In genomic region chr15:83032981-83033541, GRCm38 (mm10) we compare ENCODE assay signal across 9 mouse cellular contexts. TPM values are rescaled to one million over a fixed set of nuclear protein-coding genes. Genes with fewer than 3 reads are reported as not detected.
DNase-seq lines count a peak whose midpoint lies in the region; ATAC-seq lines count a peak whose summit lies in the region.
"Had no signal": no experiment of that assay in that cellular context is flagged by ENCODE, and none has a peak within 500 bp of the region (broad histone marks: within the 10 kb centered on the region; RNA-seq: fewer than 3 reads in every experiment).

TSS of gene Nfam1 (minus strand) at chr15:83033306.

- WGBS in kidney, embryonic 16.5 days, result 43% methylated on average over 17 of the region's 17 CpGs
- 44% methylated on average over 17 of the region's 17 CpGs for WGBS in embryonic facial prominence, embryonic 12.5 days
- WGBS in hindbrain, embryonic 10.5 days, result 44% methylated on average over 17 of the region's 17 CpGs
- WGBS in lung, embryonic 16.5 days, result 22% methylated on average over 17 of the region's 17 CpGs

- peak within 1 kb of the TSS; percentile 18; the same call in 1 of the 2 replicates for H3K27ac ChIP-seq in kidney, embryonic 16.5 days (ENCODE audit: low read length)
- no peak within 1 kb of the TSS for H3K27ac ChIP-seq in embryonic facial prominence, embryonic 12.5 days
- H3K27ac ChIP-seq in hindbrain, embryonic 10.5 days, result peak within 1 kb of the TSS; percentile 35; the same call in 1 of the 2 replicates
- H3K27ac ChIP-seq in lung, embryonic 16.5 days (ENCODE audit: low read length), result no peak within 1 kb of the TSS

- H3K27me3 ChIP-seq in kidney, embryonic 16.5 days (ENCODE audit: insufficient read depth, low read length), result peaks cover 15% of the 10 kb centered on the region; the same call in 1 of the 2 replicates
- H3K27me3 ChIP-seq in embryonic facial prominence, embryonic 12.5 days, result peaks cover 26% of the 10 kb centered on the region; the same call in 1 of the 2 replicates
- peaks cover 64% of the 10 kb centered on the region for H3K27me3 ChIP-seq in hindbrain, embryonic 10.5 days (ENCODE audit: insufficient read depth, poor library complexity, severe bottlenecking)
- H3K27me3 ChIP-seq in lung, embryonic 16.5 days (ENCODE audit: control insufficient read depth, insufficient read depth, low read depth, low read length), result peaks cover 9% of the 10 kb centered on the region; the same call in 1 of the 2 replicates

- H3K4me1 ChIP-seq in kidney, embryonic 16.5 days (ENCODE audit: insufficient read depth, low read length), result peaks cover 46% of the 10 kb centered on the region
- H3K4me1 ChIP-seq in embryonic facial prominence, embryonic 12.5 days, result peaks cover 47% of the 10 kb centered on the region
- H3K4me1 ChIP-seq in hindbrain, embryonic 10.5 days (replicated peaks), result peaks cover 54% of the 10 kb centered on the region
- peaks cover 36% of the 10 kb centered on the region for H3K4me1 ChIP-seq in lung, embryonic 16.5 days (replicated peaks; ENCODE audit: control insufficient read depth, insufficient read depth, low read length)

- H3K9ac ChIP-seq in kidney, embryonic 16.5 days (replicated peaks; ENCODE audit: low read length), result peak within 1 kb of the TSS; percentile 26; the same call in 1 of the 2 replicates
- no peak within 1 kb of the TSS for H3K9ac ChIP-seq in embryonic facial prominence, embryonic 12.5 days
- H3K9ac ChIP-seq in lung, embryonic 16.5 days (ENCODE audit: low read length), result no peak within 1 kb of the TSS; the same call in 1 of the 2 replicates

- H3K9me3 ChIP-seq in kidney, embryonic 16.5 days (ENCODE audit: low read length), result no peaks in the 10 kb centered on the region
- no peaks in the 10 kb centered on the region for H3K9me3 ChIP-seq in embryonic facial prominence, embryonic 12.5 days
- H3K9me3 ChIP-seq in hindbrain, embryonic 10.5 days, result no peaks in the 10 kb centered on the region
- H3K9me3 ChIP-seq in lung, embryonic 16.5 days (ENCODE audit: control insufficient read depth, low read length), result no peaks in the 10 kb centered on the region

- H3K36me3 ChIP-seq in kidney, embryonic 16.5 days (ENCODE audit: insufficient read depth, low read length), result no peaks in the 10 kb centered on the region
- no peaks in the 10 kb centered on the region for H3K36me3 ChIP-seq in embryonic facial prominence, embryonic 12.5 days
- no peaks in the 10 kb centered on the region for H3K36me3 ChIP-seq in hindbrain, embryonic 10.5 days
- H3K36me3 ChIP-seq in lung, embryonic 16.5 days (ENCODE audit: control insufficient read depth, insufficient read depth, low read length), result no peaks in the 10 kb centered on the region

- no peak for ATAC-seq in kidney, embryonic 16.5 days (ENCODE audit: low FRiP score, low TSS enrichment)
- no peak for ATAC-seq in embryonic facial prominence, embryonic 12.5 days (ENCODE audit: insufficient number of reproducible peaks, insufficient read depth, low FRiP score, low TSS enrichment)
- no peak for ATAC-seq in lung, embryonic 16.5 days (ENCODE audit: low read depth)
- ATAC-seq: Patski had no signal

- no peak for DNase-seq in kidney, adult 18-20 months
- no peak for DNase-seq in hindbrain, embryonic 10.5 days (ENCODE audit: low spot score)
- DNase-seq in spleen, adult 18-20 months, result peak; percentile 43 to 56
- no peak for DNase-seq in urinary bladder, adult 18-20 months (ENCODE audit: low spot score in 2 of 2)
- DNase-seq in layer of hippocampus, postnatal 14 days (ENCODE audit: low spot score in 2 of 2), result no peak

- no peak within 1 kb of the TSS for H3K4me3 ChIP-seq in kidney, embryonic 16.5 days (ENCODE audit: low read length)
- H3K4me3 ChIP-seq in embryonic facial prominence, embryonic 12.5 days, result no peak within 1 kb of the TSS
- H3K4me3 ChIP-seq in hindbrain, embryonic 10.5 days, result peak within 1 kb of the TSS; percentile 5; the same call in 1 of the 2 replicates
- H3K4me3 ChIP-seq in lung, embryonic 16.5 days (ENCODE audit: low read length), result peak within 1 kb of the TSS; percentile 11; the same call in 1 of the 2 replicates

- no peak within 1 kb of the TSS; the same call in 1 of the 2 replicates for H3K4me2 ChIP-seq in kidney, embryonic 16.5 days (replicated peaks; ENCODE audit: low read depth, low read length)
- peak within 1 kb of the TSS; percentile 23; the same call in 1 of the 2 replicates for H3K4me2 ChIP-seq in embryonic facial prominence, embryonic 12.5 days (replicated peaks)
- H3K4me2 ChIP-seq in lung, embryonic 16.5 days (ENCODE audit: low read depth, low read length), result no peak within 1 kb of the TSS

RNA-seq across cellular contexts. Expression of gene Nfam1, which starts in this region (rescaled TPM):
- 2.6 and 3.3 TPM in 2 replicates for polyA plus RNA-seq in kidney, embryonic 16.5 days (2015; fragmentation: Nextera tagmentation; extraction: Ambion mirVana)
- 2.3 and 3.0 TPM in 2 replicates for polyA plus RNA-seq in embryonic facial prominence, embryonic 12.5 days (2016; fragmentation: Nextera tagmentation; extraction: Ambion mirVana)
- 2.8 and 3.6 TPM in 2 replicates for polyA plus RNA-seq in hindbrain, embryonic 10.5 days (2016; fragmentation: Nextera tagmentation; extraction: Ambion mirVana)
- 4.3 and 4.7 TPM in 2 replicates for polyA plus RNA-seq in lung, embryonic 16.5 days (2015; fragmentation: Nextera tagmentation; extraction: Ambion mirVana)
- total RNA-seq in layer of hippocampus, postnatal 14 days (2021), result 1 to 10 TPM; 2.3 to 2.4 TPM
- polyA plus RNA-seq: Patski had no signal

Comparison
In these comparisons a context has a peak if more than half of its experiments do, and no peak if none do; other contexts are left out.
1. H3K27ac ChIP-seq: peak in kidney, embryonic 16.5 days (single experiment) and hindbrain, embryonic 10.5 days (single experiment); none in embryonic facial prominence, embryonic 12.5 days (single experiment) and lung, embryonic 16.5 days (single experiment).
2. H3K4me3 ChIP-seq: peak in hindbrain, embryonic 10.5 days (single experiment) and lung, embryonic 16.5 days (single experiment); none in kidney, embryonic 16.5 days (single experiment) and embryonic facial prominence, embryonic 12.5 days (single experiment).
3. DNase-seq: peak in spleen, adult 18-20 months (2 of 2); none in kidney, adult 18-20 months (single experiment), hindbrain, embryonic 10.5 days (single experiment), urinary bladder, adult 18-20 months (0 of 2) and layer of hippocampus, postnatal 14 days (0 of 2).